Comparison of ENCODE assay signal across 8 mouse cellular contexts in the genomic region with DNA sequence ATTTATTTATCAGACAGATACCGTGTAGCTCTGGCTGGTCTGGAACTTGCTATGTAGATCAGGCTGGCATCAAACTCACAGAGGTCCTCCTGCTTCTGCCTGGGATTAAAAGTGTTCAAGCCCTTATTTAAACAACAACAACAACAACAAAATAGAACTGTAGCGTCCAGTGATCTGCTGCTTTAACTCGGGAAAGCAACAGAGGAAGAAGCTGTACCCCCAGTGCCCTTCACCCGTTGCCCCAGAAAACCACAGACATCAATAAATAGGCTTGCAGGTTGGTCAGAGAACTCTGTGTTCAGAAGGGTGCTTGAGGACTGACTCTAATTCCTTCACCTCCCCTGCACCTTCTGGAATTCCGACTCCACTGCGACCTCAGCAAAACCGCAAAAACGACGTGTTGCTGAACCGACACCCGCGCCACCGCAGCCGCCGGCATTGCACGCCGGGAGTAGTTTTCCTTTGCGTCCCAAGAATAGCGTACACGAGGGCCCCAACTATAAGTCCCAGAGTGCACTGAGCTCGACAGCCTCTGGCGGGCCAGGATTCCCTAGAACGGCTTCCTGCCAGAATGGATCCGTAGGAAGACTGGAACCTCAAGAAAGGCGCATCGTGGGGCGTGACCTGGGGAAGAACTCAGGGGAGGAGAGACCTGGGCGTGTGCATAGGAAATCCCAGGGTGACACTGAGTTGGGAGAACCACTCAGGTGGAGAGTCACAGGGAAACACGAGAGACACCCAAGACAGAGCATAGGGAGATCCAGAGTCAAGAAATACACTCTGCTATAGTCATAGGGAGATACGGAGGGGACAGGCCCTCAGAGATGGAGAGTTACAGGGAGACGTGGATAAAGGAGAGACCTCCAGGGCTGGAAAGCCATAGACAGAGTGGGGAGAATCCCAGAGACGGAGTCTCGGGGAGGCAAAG. TPM values are rescaled to one million over a fixed set of nuclear protein-coding genes. Genes with fewer than 3 reads are reported as not detected.
A peak's percentile ranks its signal among the peaks of the same experiment; 100 is the strongest.
DNase-seq lines count a peak whose midpoint lies in the region; ATAC-seq lines count a peak whose summit lies in the region.

No protein-coding gene starts in this region.

- H3K27me3 ChIP-seq in heart, embryonic 11.5 days (ENCODE audit: control insufficient read depth, insufficient read depth, low read length), result peaks cover 37% of the 10 kb centered on the region
- peaks cover 47% of the 10 kb centered on the region for H3K27me3 ChIP-seq in midbrain, embryonic 13.5 days

- peak; percentile 34 for DNase-seq in ovary, postnatal 36 days (ENCODE audit: low spot score)
- no peak for DNase-seq in ovary, adult 18-20 months (ENCODE audit: low spot score)
- DNase-seq in kidney, postnatal 14 days, result peak; percentile 39
- no peak for DNase-seq in urinary bladder, postnatal 10 days (ENCODE audit: low spot score)

- WGBS in heart, embryonic 11.5 days (ENCODE audit: insufficient replicate concordance), result 6% methylated on average over 33 of the region's 33 CpGs
- 7% methylated on average over 33 of the region's 33 CpGs for WGBS in midbrain, embryonic 13.5 days

- H3K9ac ChIP-seq in heart, embryonic 11.5 days (ENCODE audit: low read depth, low read length), result peak overlapping the region; percentile 62
- H3K9ac ChIP-seq in midbrain, embryonic 13.5 days (replicated peaks), result peak overlapping the region; percentile 41; the same call in 1 of the 2 replicates

- peak overlapping the region; percentile 45 for H3K4me3 ChIP-seq in heart, embryonic 11.5 days (ENCODE audit: low read depth, low read length)
- H3K4me3 ChIP-seq in midbrain, embryonic 13.5 days (replicated peaks), result peak overlapping the region; percentile 41

- H3K4me1 ChIP-seq in heart, embryonic 11.5 days (ENCODE audit: control insufficient read depth, insufficient read depth, low read length), result peaks cover 24% of the 10 kb centered on the region
- H3K4me1 ChIP-seq in midbrain, embryonic 13.5 days (replicated peaks), result peaks cover 38% of the 10 kb centered on the region

- H3K36me3 ChIP-seq in heart, embryonic 11.5 days (ENCODE audit: control insufficient read depth, insufficient read depth, low read length), result peaks cover 12% of the 10 kb centered on the region; the same call in 1 of the 2 replicates
- peaks cover 25% of the 10 kb centered on the region for H3K36me3 ChIP-seq in midbrain, embryonic 13.5 days

- peak overlapping the region; percentile 87 for H3K4me2 ChIP-seq in heart, embryonic 11.5 days
- H3K4me2 ChIP-seq in midbrain, embryonic 13.5 days (replicated peaks), result peak overlapping the region; percentile 72

- H3K9me3 ChIP-seq in heart, embryonic 11.5 days (replicated peaks; ENCODE audit: control insufficient read depth, low read length), result no peaks in the 10 kb centered on the region
- no peaks in the 10 kb centered on the region for H3K9me3 ChIP-seq in midbrain, embryonic 13.5 days

- H3K27ac ChIP-seq in heart, embryonic 11.5 days (ENCODE audit: low read depth, low read length), result peak overlapping the region; percentile 57; the same call in 1 of the 2 replicates
- H3K27ac ChIP-seq in midbrain, embryonic 13.5 days, result no peak overlapping the region

- 0 out of 2 replicates have a peak, but pooled peaks have one; percentile 16 for ATAC-seq in common myeloid progenitor, adult 5-6 weeks (replicated peaks; ENCODE audit: low read depth, poor library complexity, severe bottlenecking)
- no peak for ATAC-seq in heart, embryonic 11.5 days (replicated peaks; ENCODE audit: insufficient number of reproducible peaks, low FRiP score, low TSS enrichment)
- ATAC-seq in midbrain, embryonic 13.5 days, result peak; percentile 35; the same call in 1 of the 2 replicates
- ATAC-seq in inflammation-experienced regulatory T-cells, adult 6 months, result no peak

RNA-seq across cellular contexts. Expression of gene Prkcg, which starts 12.9 kb away (rescaled TPM):
- total RNA-seq in common myeloid progenitor, adult 5-6 weeks (2017), result not detected in 2 replicates
- 0.10 and 0.14 TPM in 2 replicates for polyA plus RNA-seq in heart, embryonic 11.5 days (2014; fragmentation: Nextera tagmentation; extraction: Ambion mirVana)
- 0.66 and 1.7 TPM in 2 replicates for polyA plus RNA-seq in midbrain, embryonic 13.5 days (2015; fragmentation: Nextera tagmentation; extraction: Ambion mirVana)
- under 1 TPM in 1 of 3 experiments, not detected in 2; 0.82 TPM for polyA plus RNA-seq in inflammation-experienced regulatory T-cells, adult 6 months (2017; shearing (Covaris generic))

RNA-seq across cellular contexts. Expression of gene Myadm, which starts 13.0 kb away (rescaled TPM):
- 3.9 and 4.1 TPM in 2 replicates for total RNA-seq in common myeloid progenitor, adult 5-6 weeks (2017)
- 221 and 235 TPM in 2 replicates for polyA plus RNA-seq in heart, embryonic 11.5 days (2014; fragmentation: Nextera tagmentation; extraction: Ambion mirVana)
- polyA plus RNA-seq in midbrain, embryonic 13.5 days (2015; fragmentation: Nextera tagmentation; extraction: Ambion mirVana), result 21.8 and 23.8 TPM in 2 replicates
- 10 to 100 TPM in 1 of 3 experiments, 1 to 10 TPM in 2; 1.5 to 23.0 (median 4.8) TPM for polyA plus RNA-seq in inflammation-experienced regulatory T-cells, adult 6 months (2017; shearing (Covaris generic))

RNA-seq across cellular contexts. Expression of gene Cacng7, which starts 30.9 kb away (rescaled TPM):
- not detected in 2 replicates for total RNA-seq in common myeloid progenitor, adult 5-6 weeks (2017)
- polyA plus RNA-seq in heart, embryonic 11.5 days (2014; fragmentation: Nextera tagmentation; extraction: Ambion mirVana), result 0.24 and 0.27 TPM in 2 replicates
- polyA plus RNA-seq in midbrain, embryonic 13.5 days (2015; fragmentation: Nextera tagmentation; extraction: Ambion mirVana), result 4.3 and 5.2 TPM in 2 replicates
- polyA plus RNA-seq in inflammation-experienced regulatory T-cells, adult 6 months (2017; shearing (Covaris generic)), result not detected

RNA-seq across cellular contexts. Expression of gene Nlrp12, which starts 52.4 kb away (rescaled TPM):
- 0.23 TPM in 1 of 2 replicates, not detected in the other for total RNA-seq in common myeloid progenitor, adult 5-6 weeks (2017)
- not detected in 2 replicates for polyA plus RNA-seq in heart, embryonic 11.5 days (2014; fragmentation: Nextera tagmentation; extraction: Ambion mirVana)
- not detected in 2 replicates for polyA plus RNA-seq in midbrain, embryonic 13.5 days (2015; fragmentation: Nextera tagmentation; extraction: Ambion mirVana)
- not detected for polyA plus RNA-seq in inflammation-experienced regulatory T-cells, adult 6 months (2017; shearing (Covaris generic))

Comparison
In these comparisons a context has a peak if more than half of its experiments do, and no peak if none do; other contexts are left out.
1. DNase-seq: peak in ovary, postnatal 36 days (single experiment) and kidney, postnatal 14 days (single experiment); none in ovary, adult 18-20 months (single experiment) and urinary bladder, postnatal 10 days (single experiment).
2. ATAC-seq: peak in common myeloid progenitor, adult 5-6 weeks (single experiment) and midbrain, embryonic 13.5 days (single experiment); none in heart, embryonic 11.5 days (single experiment) and inflammation-experienced regulatory T-cells, adult 6 months (single experiment).